Mouse (Mus musculus) stomach, postnatal 0 days (tissue): Measurements from ENCODE around the gene Acsf2.

Experiments used
- CTCF ChIP-seq: IDR thresholded peaks from 2 replicates; pipeline ENCODE4 v1.5.1; 2016; ENCODE audit warnings: antibody characterized with exemption, low read depth, mild to moderate bottlenecking, moderate library complexity
- EP300 ChIP-seq: optimal IDR thresholded peaks from 2 replicates; pipeline ENCODE3; 2016; ENCODE audit warnings: antibody characterized with exemption

DNA sequence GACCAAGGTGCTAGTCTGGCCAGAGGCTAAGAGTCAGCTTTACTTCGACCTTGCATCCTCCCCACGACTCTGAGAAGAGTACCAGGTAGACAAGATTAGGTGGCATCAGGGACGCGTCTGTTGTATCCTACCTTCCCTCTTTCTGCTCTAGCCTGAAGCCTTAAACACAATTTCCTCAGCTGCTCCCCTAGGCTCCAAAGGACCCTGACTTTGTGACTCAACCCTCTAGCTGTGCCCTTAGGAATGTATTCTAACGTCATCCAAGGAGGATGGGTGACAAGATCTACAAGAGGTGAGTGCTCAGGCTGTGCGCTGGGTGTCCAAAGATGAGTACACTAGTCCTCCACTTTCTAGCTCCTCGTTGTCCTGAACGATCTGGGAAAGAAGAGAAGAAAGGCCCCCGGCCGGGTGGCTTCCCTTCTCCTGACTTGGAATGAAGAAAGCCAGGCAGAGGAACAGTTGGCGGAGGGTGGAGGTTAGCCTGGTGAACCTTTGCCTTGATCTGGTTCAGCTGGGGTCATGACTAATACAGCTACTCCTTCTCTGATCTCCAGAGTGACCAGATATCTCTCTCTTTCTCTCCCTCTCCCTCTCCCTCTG, 785 bp upstream of the Acsf2 start:
- no peak for TF ChIP-seq CTCF
- TF ChIP-seq EP300, result no peak
